ENCODE assay signal across 8 mouse cellular contexts in genomic region chr2:164167752-164168570, GRCm38 (mm10). TPM values are rescaled to one million over a fixed set of nuclear protein-coding genes. Genes with fewer than 3 reads are reported as not detected.
DNase-seq lines count a peak whose midpoint lies in the region; ATAC-seq lines count a peak whose summit lies in the region.

No protein-coding gene starts in this region.

- H3K4me2 ChIP-seq in intestine, embryonic 14.5 days (ENCODE audit: low read length) = peak overlapping the region; percentile 52
- peak overlapping the region; percentile 58 for H3K4me2 ChIP-seq in neural tube, embryonic 13.5 days

- peak; percentile 43 for ATAC-seq in intestine, embryonic 14.5 days (replicated peaks; ENCODE audit: low FRiP score, low TSS enrichment, low read depth)
- peak; percentile 59 for ATAC-seq in neural tube, embryonic 13.5 days (ENCODE audit: low read depth)

- peaks cover 88% of the 10 kb centered on the region for H3K27me3 ChIP-seq in embryonic facial prominence, embryonic 10.5 days (replicated peaks; ENCODE audit: low read depth, poor library complexity, severe bottlenecking)
- peaks cover 71% of the 10 kb centered on the region for H3K27me3 ChIP-seq in intestine, embryonic 14.5 days (replicated peaks; ENCODE audit: control insufficient read depth, insufficient read depth, low read length)
- H3K27me3 ChIP-seq in neural tube, embryonic 13.5 days = peaks cover 78% of the 10 kb centered on the region

- no peaks in the 10 kb centered on the region for H3K9me3 ChIP-seq in embryonic facial prominence, embryonic 10.5 days
- no peaks in the 10 kb centered on the region for H3K9me3 ChIP-seq in intestine, embryonic 14.5 days (ENCODE audit: control insufficient read depth, low read length)
- H3K9me3 ChIP-seq in neural tube, embryonic 13.5 days = no peaks in the 10 kb centered on the region

- peak overlapping the region; percentile 52 for H3K4me3 ChIP-seq in embryonic facial prominence, embryonic 10.5 days
- peak overlapping the region; percentile 31 for H3K4me3 ChIP-seq in intestine, embryonic 14.5 days (ENCODE audit: low read depth, low read length)
- peak overlapping the region; percentile 39 for H3K4me3 ChIP-seq in neural tube, embryonic 13.5 days

- H3K4me1 ChIP-seq in embryonic facial prominence, embryonic 10.5 days = peaks cover 32% of the 10 kb centered on the region
- H3K4me1 ChIP-seq in intestine, embryonic 14.5 days (replicated peaks; ENCODE audit: control insufficient read depth, insufficient read depth, low read length) = peaks cover 16% of the 10 kb centered on the region
- H3K4me1 ChIP-seq in neural tube, embryonic 13.5 days (replicated peaks) = peaks cover 32% of the 10 kb centered on the region

- no peaks in the 10 kb centered on the region for H3K36me3 ChIP-seq in embryonic facial prominence, embryonic 10.5 days (replicated peaks)
- no peaks in the 10 kb centered on the region for H3K36me3 ChIP-seq in intestine, embryonic 14.5 days (ENCODE audit: control insufficient read depth, insufficient read depth, low read length)
- no peaks in the 10 kb centered on the region for H3K36me3 ChIP-seq in neural tube, embryonic 13.5 days

- 13% methylated on average over 90 of the region's 90 CpGs for WGBS in embryonic facial prominence, embryonic 10.5 days
- WGBS in intestine, embryonic 14.5 days = 12% methylated on average over 90 of the region's 90 CpGs
- WGBS in neural tube, embryonic 13.5 days = 11% methylated on average over 89 of the region's 90 CpGs

- no peak overlapping the region; the same call in 1 of the 2 replicates for H3K9ac ChIP-seq in intestine, embryonic 14.5 days (ENCODE audit: low read length)
- peak overlapping the region; percentile 34; the same call in 1 of the 2 replicates for H3K9ac ChIP-seq in neural tube, embryonic 13.5 days

- H3K27ac ChIP-seq in embryonic facial prominence, embryonic 10.5 days (replicated peaks) = no peak overlapping the region; the same call in 1 of the 2 replicates
- no peak overlapping the region for H3K27ac ChIP-seq in intestine, embryonic 14.5 days (ENCODE audit: low read depth)
- no peak overlapping the region for H3K27ac ChIP-seq in neural tube, embryonic 13.5 days (replicated peaks)

- DNase-seq in layer of hippocampus, postnatal 10 days (ENCODE audit: low spot score in 2 of 2) = peak; percentile 31 to 46
- no peak for DNase-seq in layer of hippocampus, adult 9-11 months
- peak; percentile 61 for DNase-seq in embryonic facial prominence, embryonic 10.5 days (ENCODE audit: low spot score)
- DNase-seq in intestine, embryonic 14.5 days (ENCODE audit: low spot score) = peak; percentile 62
- DNase-seq in B cell, adult 2 months = no peak
- no peak for DNase-seq in thymus, postnatal 36 days
- no peak for DNase-seq in spleen, postnatal 10 days (ENCODE audit: low spot score in 2 of 2)

RNA-seq across cellular contexts. Expression of gene Kcns1, which starts 3.0 kb away (rescaled TPM):
- 1 to 10 TPM; 6.5 to 7.7 TPM for total RNA-seq in layer of hippocampus, postnatal 10 days (2021)
- polyA plus RNA-seq in embryonic facial prominence, embryonic 10.5 days (2016; fragmentation: Nextera tagmentation; extraction: Ambion mirVana) = not detected in 2 replicates
- 0.12 and 0.43 TPM in 2 replicates for polyA plus RNA-seq in intestine, embryonic 14.5 days (2014; fragmentation: Nextera tagmentation; extraction: Ambion mirVana)
- 0.40 and 0.50 TPM in 2 replicates for polyA plus RNA-seq in neural tube, embryonic 13.5 days (2015; fragmentation: Nextera tagmentation; extraction: Ambion mirVana)

RNA-seq across cellular contexts. Expression of gene Wfdc5, which starts 14.6 kb away (rescaled TPM):
- not detected for total RNA-seq in layer of hippocampus, postnatal 10 days (2021)
- polyA plus RNA-seq in embryonic facial prominence, embryonic 10.5 days (2016; fragmentation: Nextera tagmentation; extraction: Ambion mirVana) = not detected in 2 replicates
- not detected in 2 replicates for polyA plus RNA-seq in intestine, embryonic 14.5 days (2014; fragmentation: Nextera tagmentation; extraction: Ambion mirVana)
- polyA plus RNA-seq in neural tube, embryonic 13.5 days (2015; fragmentation: Nextera tagmentation; extraction: Ambion mirVana) = not detected in 2 replicates

RNA-seq across cellular contexts. Expression of gene Wfdc12, which starts 22.4 kb away (rescaled TPM):
- total RNA-seq in layer of hippocampus, postnatal 10 days (2021) = not detected
- not detected in 2 replicates for polyA plus RNA-seq in embryonic facial prominence, embryonic 10.5 days (2016; fragmentation: Nextera tagmentation; extraction: Ambion mirVana)
- polyA plus RNA-seq in intestine, embryonic 14.5 days (2014; fragmentation: Nextera tagmentation; extraction: Ambion mirVana) = not detected in 2 replicates
- polyA plus RNA-seq in neural tube, embryonic 13.5 days (2015; fragmentation: Nextera tagmentation; extraction: Ambion mirVana) = not detected in 2 replicates

RNA-seq across cellular contexts. Expression of gene Wfdc15a, which starts 32.0 kb away (rescaled TPM):
- total RNA-seq in layer of hippocampus, postnatal 10 days (2021) = not detected
- not detected in 2 replicates for polyA plus RNA-seq in embryonic facial prominence, embryonic 10.5 days (2016; fragmentation: Nextera tagmentation; extraction: Ambion mirVana)
- not detected in 2 replicates for polyA plus RNA-seq in intestine, embryonic 14.5 days (2014; fragmentation: Nextera tagmentation; extraction: Ambion mirVana)
- polyA plus RNA-seq in neural tube, embryonic 13.5 days (2015; fragmentation: Nextera tagmentation; extraction: Ambion mirVana) = not detected in 2 replicates

RNA-seq across cellular contexts. Expression of gene Wfdc15b, which starts 53.5 kb away (rescaled TPM):
- total RNA-seq in layer of hippocampus, postnatal 10 days (2021) = not detected
- not detected in 2 replicates for polyA plus RNA-seq in embryonic facial prominence, embryonic 10.5 days (2016; fragmentation: Nextera tagmentation; extraction: Ambion mirVana)
- polyA plus RNA-seq in intestine, embryonic 14.5 days (2014; fragmentation: Nextera tagmentation; extraction: Ambion mirVana) = 18.9 and 31.3 TPM in 2 replicates
- polyA plus RNA-seq in neural tube, embryonic 13.5 days (2015; fragmentation: Nextera tagmentation; extraction: Ambion mirVana) = not detected in 2 replicates

Comparison
In these comparisons a context has a peak if more than half of its experiments do, and no peak if none do; other contexts are left out.
1. DNase-seq: peak in layer of hippocampus, postnatal 10 days (2 of 2), embryonic facial prominence, embryonic 10.5 days (single experiment) and intestine, embryonic 14.5 days (single experiment); none in layer of hippocampus, adult 9-11 months (single experiment), B cell, adult 2 months (0 of 2), thymus, postnatal 36 days (0 of 2) and spleen, postnatal 10 days (0 of 2).
2. Peak in every context shown above with its lines, with median percentiles within 50 percentile points of each other: H3K4me3 ChIP-seq.